Mouse (Mus musculus) macrophage (primary cell): ENCODE data around the gene Hoxc11. TPM values are rescaled to one million over a fixed set of nuclear protein-coding genes. Genes with fewer than 3 reads are reported as not detected.

Source experiments
- H3K27ac ChIP-seq: fragments of 350-480 bp; formaldehyde crosslinking; 2 replicates; pipeline ENCODE4 v1.9.0; 2021
- H3K36me3 ChIP-seq: fragments of 350-480 bp; formaldehyde crosslinking; 2 replicates; pipeline ENCODE4 v1.9.0; 2021; ENCODE audit errors: inconsistent target
- H3K4me3 ChIP-seq: fragments of 350-480 bp; formaldehyde crosslinking; 2 replicates; pipeline ENCODE4 v1.9.0; 2021; ENCODE audit errors: inconsistent target
- H3K79me2 ChIP-seq: fragments of 350-480 bp; formaldehyde crosslinking; 2 replicates; pipeline ENCODE4 v1.9.0; 2021; ENCODE audit errors: inconsistent target
- WGBS: methylation state at CpG from one replicate; pipeline ENCODE4 v1.1.7; 2026; ENCODE audit warnings: inconsistent platforms; ENCODE audit not compliant: missing documents; 5-methylcytosine and 5-hydroxymethylcytosine counted together
- polyA plus RNA-seq: library from polyadenylated mRNA; stranded (reverse); fragments of 250-400 nt; gene quantifications from 3 replicates; pipeline ENCODE4 v1.2.4, GENCODE M21; 2018; ENCODE audit warnings: inconsistent platforms

Hoxc11 gene
- polyA plus RNA-seq, 1 experiment from 2014 or later, result not detected

- WGBS, result 6% methylated on average over 28 of the region's 30 CpGs
- Histone ChIP-seq H3K27ac (no peak overlapping the region), H3K79me2 (no peaks in the 10 kb centered on the region), H3K36me3 (no peaks in the 10 kb centered on the region), H3K4me3 (no peak overlapping the region)
These were observed 11.9 kb downstream of the Hoxc11 start for GRCm38 (mm10) chr15:102965892-102966775.

DNA sequence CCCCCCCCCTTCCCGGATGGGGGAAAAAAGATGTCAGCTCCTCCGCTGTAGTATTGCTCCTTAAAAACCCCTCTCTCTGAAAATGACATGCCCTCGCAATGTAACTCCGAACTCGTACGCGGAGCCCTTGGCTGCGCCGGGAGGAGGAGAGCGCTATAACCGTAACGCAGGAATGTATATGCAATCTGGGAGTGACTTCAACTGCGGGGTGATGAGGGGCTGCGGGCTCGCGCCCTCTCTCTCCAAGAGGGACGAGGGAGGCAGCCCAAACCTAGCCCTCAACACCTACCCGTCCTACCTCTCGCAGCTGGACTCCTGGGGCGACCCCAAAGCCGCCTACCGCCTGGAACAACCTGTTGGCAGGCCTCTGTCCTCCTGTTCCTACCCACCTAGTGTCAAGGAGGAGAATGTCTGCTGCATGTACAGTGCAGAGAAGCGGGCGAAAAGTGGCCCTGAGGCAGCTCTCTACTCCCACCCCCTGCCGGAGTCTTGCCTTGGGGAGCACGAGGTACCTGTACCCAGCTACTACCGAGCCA is 12.6 kb downstream of the Hoxc11 start, which contains the start of gene Hoxc10:
Gene Hoxc10, plus strand, starts transcription at position 21 of the 536 bp plus-strand sequence.
- 10% methylated on average over 26 of the region's 27 CpGs for WGBS
- Histone ChIP-seq H3K27ac (no peak within 1 kb of the TSS), H3K36me3 (no peaks in the 10 kb centered on the region), H3K4me3 (no peak within 1 kb of the TSS), H3K79me2 (no peaks in the 10 kb centered on the region)

- 4% methylated on average over 12 of the region's 12 CpGs for WGBS
- Histone ChIP-seq H3K4me3 (no peak within 1 kb of the TSS), H3K36me3 (no peaks in the 10 kb centered on the region), H3K27ac (no peak within 1 kb of the TSS), H3K79me2 (no peaks in the 10 kb centered on the region)
These were observed 13.0 kb downstream of the Hoxc11 start, which contains the start of gene Hoxc5 for GRCm38 (mm10) chr15:102967312-102967510. Hoxc5 (plus strand) TSS chr15:102967443.

- Histone ChIP-seq H3K4me3 (no peak overlapping the region), H3K79me2 (no peaks in the 10 kb centered on the region), H3K36me3 (no peaks in the 10 kb centered on the region), H3K27ac (no peak overlapping the region)
- 10% methylated on average over 34 of the region's 34 CpGs for WGBS
These were observed 13.5 kb downstream of the Hoxc11 start for GRCm38 (mm10) chr15:102967511-102968397.

DNA sequence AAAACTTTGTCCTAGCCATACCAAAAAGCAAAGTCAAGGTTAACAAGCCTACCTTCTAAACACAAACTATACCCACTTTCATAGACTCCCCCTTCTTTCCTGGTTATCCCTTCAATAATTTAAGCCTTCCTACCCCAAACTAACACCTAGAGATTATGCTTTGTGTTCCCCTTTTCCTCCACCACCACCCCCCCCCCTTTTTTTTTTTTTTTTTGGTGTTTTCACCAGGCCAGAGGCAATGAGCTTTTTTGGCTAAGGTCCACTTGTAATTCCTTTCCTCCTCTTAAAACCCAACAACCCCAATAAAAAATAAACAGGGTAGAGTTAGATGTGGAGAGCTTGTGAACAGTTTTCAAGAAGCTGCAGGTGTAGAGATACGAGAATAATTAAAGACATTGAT is 15.1 kb downstream of the Hoxc11 start:
- no peak overlapping the region for H3K27ac ChIP-seq
- WGBS, result 56% methylated on average over 1 of the region's 1 CpGs

DNA sequence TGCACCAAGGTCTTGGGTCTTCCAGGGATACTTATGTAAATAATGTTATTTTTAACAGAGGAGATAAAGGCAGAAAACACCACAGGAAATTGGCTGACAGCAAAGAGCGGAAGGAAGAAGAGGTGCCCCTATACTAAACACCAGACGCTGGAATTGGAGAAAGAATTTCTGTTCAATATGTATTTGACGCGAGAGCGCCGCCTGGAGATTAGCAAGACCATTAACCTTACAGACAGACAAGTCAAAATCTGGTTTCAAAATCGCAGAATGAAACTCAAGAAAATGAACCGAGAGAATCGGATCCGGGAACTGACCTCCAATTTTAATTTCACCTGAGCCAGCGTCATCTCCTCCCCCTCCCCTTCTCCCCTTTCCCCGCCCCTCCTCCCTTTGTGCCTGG is 16.5 kb downstream of the Hoxc11 start:
- H3K36me3 ChIP-seq, result no peaks in the 10 kb centered on the region
- H3K79me2 ChIP-seq, result no peaks in the 10 kb centered on the region
- H3K27ac ChIP-seq, result no peak overlapping the region
- 4% methylated on average over 11 of the region's 12 CpGs for WGBS
- no peak overlapping the region for H3K4me3 ChIP-seq

More for the DNA sequence above, 15.1 kb downstream of the Hoxc11 start:
- no peaks in the 10 kb centered on the region for H3K36me3 ChIP-seq
- H3K4me3 ChIP-seq, result no peak overlapping the region
- H3K79me2 ChIP-seq, result no peaks in the 10 kb centered on the region

DNA sequence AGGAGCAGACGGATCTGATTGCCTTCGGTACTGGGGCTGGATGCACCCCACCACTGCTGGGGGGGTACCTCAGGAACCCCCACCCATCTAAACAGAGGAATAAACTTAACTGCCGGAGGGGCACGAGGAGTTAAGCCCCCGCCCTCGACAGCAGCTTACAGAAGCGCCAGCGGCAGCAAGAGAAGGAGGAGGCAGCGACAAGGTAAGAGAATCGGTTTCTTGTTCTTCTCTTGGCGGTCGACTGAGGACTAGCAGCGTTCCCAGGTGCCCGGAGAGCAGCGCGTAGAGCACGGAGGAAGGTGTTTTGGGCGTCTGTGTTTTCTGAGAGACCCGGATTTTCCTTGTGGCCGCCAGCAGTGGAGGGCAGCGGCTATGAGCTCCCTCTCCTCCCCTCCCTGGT is 18.0 kb downstream of the Hoxc11 start:
- H3K4me3 ChIP-seq, result no peak overlapping the region
- 3% methylated on average over 20 of the region's 21 CpGs for WGBS
- no peaks in the 10 kb centered on the region for H3K79me2 ChIP-seq
- H3K36me3 ChIP-seq, result no peaks in the 10 kb centered on the region
- H3K27ac ChIP-seq, result no peak overlapping the region

DNA sequence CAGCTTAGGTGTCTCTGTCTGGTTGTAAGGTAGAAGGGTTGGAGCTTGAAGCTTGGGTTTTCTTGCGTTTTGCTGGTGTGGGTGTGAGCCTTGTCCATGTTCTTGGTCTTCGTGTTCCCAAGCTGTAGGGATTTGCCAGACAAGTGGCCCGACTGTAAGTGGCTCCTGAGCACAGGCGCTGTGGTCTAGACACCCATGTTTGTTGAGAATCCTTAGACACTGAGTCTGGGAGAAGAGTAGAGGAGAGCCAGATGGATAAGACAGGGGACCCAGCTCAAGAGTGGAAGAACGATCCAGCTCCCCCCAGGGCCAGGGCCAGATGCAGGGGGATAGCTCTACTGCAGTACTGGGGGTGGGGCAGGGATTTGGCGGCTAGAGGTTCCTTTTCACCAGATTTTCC is 18.5 kb downstream of the Hoxc11 start:
- Histone ChIP-seq H3K4me3 (no peak overlapping the region), H3K36me3 (no peaks in the 10 kb centered on the region), H3K79me2 (no peaks in the 10 kb centered on the region), H3K27ac (no peak overlapping the region)
- 16% methylated on average over 6 of the region's 6 CpGs for WGBS

DNA sequence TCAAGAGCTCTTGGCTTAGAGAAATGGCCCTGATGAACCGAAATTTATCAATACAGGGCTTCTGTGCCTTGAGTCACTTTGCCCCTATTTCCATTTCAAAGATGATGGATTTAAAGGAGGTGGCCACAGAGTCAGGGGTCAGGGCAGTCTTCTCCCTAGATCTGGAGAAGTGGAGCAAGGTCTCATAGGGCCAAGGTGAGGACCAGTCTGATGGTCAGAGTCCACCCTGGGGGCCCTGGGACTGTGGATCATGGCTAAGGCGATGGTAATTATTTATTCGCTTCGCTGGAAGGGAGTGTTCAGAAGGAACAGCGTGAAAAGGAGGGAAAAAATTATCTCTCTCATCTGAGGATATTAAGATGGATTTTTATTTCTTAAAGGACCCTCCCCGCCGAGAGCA is 20.8 kb downstream of the Hoxc11 start:
- 18% methylated on average over 7 of the region's 7 CpGs for WGBS
- H3K79me2 ChIP-seq, result no peaks in the 10 kb centered on the region
- no peaks in the 10 kb centered on the region for H3K36me3 ChIP-seq

GRCm38 (mm10) chr15:102975688-102976111 is 21.5 kb downstream of the Hoxc11 start:
- no peak overlapping the region for H3K27ac ChIP-seq
- H3K36me3 ChIP-seq, result no peaks in the 10 kb centered on the region
- 3% methylated on average over 21 of the region's 21 CpGs for WGBS
- no peaks in the 10 kb centered on the region for H3K79me2 ChIP-seq
- H3K4me3 ChIP-seq, result no peak overlapping the region

More for the DNA sequence above, 20.8 kb downstream of the Hoxc11 start:
- H3K27ac ChIP-seq, result no peak overlapping the region
- H3K4me3 ChIP-seq, result no peak overlapping the region

- 4% methylated on average over 6 of the region's 20 CpGs for WGBS
These were observed 21.9 kb downstream of the Hoxc11 start, which contains the start of gene Hoxc9 for GRCm38 (mm10) chr15:102976171-102976570. Hoxc9 (plus strand) TSS chr15:102976439.

DNA sequence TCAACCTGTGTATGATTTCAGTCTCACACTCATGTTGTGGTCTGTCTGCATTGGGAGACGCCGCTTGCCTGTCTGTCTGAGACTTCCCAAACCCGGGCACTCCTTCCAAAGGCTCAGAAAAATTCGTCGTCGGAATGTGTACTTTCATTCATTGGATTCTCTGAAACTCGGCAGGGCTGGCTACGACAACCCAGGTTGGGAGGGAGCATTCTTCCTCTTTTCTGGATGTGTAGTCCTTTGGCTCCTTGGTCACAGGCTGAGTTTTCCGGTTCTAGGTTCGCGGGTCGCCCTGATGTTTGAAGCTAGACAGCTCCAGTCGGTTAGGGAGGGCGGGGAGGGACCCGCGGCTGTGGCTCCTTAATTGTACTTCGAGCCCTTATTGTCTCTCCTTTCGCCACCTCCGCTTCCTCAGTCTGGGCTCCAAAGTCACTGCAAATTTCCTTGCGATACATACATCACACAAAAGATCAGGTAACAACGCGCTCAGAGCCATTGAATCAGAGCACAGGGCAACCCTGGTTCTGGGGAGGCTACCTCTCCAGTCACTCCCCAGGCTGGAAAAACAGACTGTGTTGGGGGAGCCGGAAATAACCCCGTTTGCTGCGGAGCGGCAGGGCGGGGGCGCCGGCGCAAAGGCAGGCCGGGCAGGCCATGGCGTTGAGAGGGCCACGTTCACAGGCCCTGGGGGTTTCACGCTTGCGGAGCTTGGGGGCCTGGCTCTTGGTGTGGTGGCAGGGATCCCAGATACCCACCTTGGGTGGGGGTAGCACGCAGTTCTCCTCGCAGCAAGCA is 22.6 kb downstream of the Hoxc11 start:
- Histone ChIP-seq H3K27ac (no peak overlapping the region), H3K79me2 (no peaks in the 10 kb centered on the region), H3K36me3 (no peaks in the 10 kb centered on the region), H3K4me3 (no peak overlapping the region)
- 4% methylated on average over 37 of the region's 37 CpGs for WGBS

More at GRCm38 (mm10) chr15:102976171-102976570, 21.9 kb downstream of the Hoxc11 start, which contains the start of gene Hoxc9:
- H3K36me3 ChIP-seq, result no peaks in the 10 kb centered on the region
- H3K4me3 ChIP-seq, result no peak within 1 kb of the TSS
- no peaks in the 10 kb centered on the region for H3K79me2 ChIP-seq
- no peak within 1 kb of the TSS for H3K27ac ChIP-seq

DNA sequence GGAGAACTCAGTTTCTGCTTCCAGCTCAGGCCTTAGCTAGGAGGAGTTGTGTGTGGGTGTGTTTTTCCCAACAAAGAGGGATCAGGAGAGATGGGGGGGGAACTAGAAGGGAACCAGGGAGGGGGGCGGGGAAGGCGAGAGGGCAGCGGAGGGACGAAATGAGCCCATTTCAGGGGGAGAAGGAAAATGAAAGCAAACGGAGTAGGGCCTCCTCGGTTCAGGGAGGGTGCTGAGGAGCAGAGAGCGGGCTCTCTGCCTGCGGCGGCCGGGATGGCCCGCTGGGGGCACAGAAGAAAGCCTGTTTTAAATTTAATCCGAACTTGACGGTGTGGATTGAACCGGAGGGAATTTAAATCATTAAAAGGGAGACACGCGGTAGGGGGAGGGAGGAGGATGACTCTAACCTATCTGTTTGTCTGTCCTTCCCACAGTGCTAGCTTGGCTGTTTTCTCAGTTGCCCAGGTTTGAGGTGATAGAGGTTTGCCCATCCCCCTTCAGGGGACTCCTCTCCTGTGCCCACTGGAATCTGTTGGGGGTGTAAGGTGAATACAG is 23.3 kb downstream of the Hoxc11 start:
- H3K27ac ChIP-seq, result no peak overlapping the region
- no peaks in the 10 kb centered on the region for H3K79me2 ChIP-seq
- 22% methylated on average over 16 of the region's 16 CpGs for WGBS
- no peak overlapping the region for H3K4me3 ChIP-seq
- H3K36me3 ChIP-seq, result no peaks in the 10 kb centered on the region
